Mouse (Mus musculus) ES-Bruce4 (cell line): ENCODE results near the gene Sgcd.

Source experiments
- CTCF ChIP-seq: IDR thresholded peaks from one replicate; pipeline ENCODE4 v1.8.1; 2011; ENCODE audit warnings: low read depth, low read length
- EP300 ChIP-seq: IDR thresholded peaks from 2 replicates; pipeline ENCODE4 v1.6.1; 2011; ENCODE audit warnings: low read depth, low read length; ENCODE audit not compliant: insufficient read depth

- TF ChIP-seq CTCF (no peak), EP300 (no peak)
Observed at GRCm38 (mm10) chr11:47050390-47050789, 938.4 kb downstream of the Sgcd start.
